Mouse (Mus musculus) retina, postnatal 1 day (tissue): Measurements from ENCODE around the gene Srsf9.
"Not testable (repeated sequence)": the region's sequence is repeated elsewhere in the genome, so short reads cannot be mapped to it uniquely, and the experiment has no call there.

ENCODE experiments used
- DNase-seq: peaks from one replicate; pipeline ENCODE4 v3.0.0-alpha.2; 2012

The Srsf9 gene

DNA sequence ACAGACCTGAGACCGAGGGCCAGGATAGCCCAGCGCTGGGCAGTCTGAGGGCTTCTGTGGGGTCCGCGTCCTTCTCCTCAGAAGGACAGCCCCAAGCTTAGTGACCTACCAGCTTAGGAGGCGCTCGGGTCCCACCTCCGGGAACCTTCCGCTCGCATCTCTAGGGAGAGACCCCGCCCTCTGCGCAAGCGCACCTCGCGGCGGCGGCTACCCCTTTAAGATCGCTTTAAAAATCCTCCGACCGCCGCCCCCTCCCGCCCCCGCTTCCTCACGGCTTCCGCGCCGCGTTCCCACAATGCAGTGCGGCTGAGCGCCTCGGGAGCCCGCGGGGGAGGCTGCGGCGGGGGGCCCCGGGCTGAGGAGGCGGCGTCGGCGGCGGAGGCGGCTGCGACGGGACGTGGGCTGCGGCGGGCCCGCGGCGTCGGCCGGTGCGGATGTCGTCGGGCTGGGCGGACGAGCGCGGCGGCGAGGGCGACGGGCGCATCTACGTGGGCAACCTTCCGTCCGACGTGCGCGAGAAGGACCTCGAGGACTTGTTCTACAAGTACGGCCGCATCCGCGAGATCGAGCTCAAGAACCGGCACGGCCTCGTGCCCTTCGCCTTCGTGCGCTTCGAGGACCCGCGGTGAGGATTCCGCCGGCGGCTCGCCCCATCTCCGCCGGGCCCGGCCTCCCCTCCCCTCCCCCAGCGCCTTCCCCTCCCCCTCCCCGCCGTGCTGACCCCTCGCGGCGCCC lies at the start of gene Srsf9:
Srsf9 (plus strand) TSS at position 303 of the 735 bp plus-strand sequence.
- DNase-seq: peak; percentile 97

DNA sequence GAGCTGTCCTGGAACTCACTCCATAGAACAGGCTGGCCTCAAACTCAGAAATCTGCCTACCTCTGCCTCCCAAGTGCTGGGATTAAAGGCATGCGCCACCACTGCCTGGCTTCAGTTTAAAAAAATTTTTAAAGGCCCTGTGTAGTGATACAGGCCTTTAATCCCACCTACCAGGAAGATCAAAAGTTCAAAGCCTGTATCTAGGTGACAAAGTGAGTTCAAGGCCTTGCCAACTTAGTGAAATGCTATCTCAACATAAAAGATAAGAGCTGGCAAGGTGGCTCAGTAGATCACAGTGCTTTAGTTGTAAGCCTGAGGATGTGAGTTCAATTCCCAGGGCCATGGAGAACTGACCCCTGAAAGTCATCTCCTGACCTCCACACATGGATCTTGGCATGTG lies 48.9 kb upstream of the Srsf9 start:
- DNase-seq: no peak

DNA sequence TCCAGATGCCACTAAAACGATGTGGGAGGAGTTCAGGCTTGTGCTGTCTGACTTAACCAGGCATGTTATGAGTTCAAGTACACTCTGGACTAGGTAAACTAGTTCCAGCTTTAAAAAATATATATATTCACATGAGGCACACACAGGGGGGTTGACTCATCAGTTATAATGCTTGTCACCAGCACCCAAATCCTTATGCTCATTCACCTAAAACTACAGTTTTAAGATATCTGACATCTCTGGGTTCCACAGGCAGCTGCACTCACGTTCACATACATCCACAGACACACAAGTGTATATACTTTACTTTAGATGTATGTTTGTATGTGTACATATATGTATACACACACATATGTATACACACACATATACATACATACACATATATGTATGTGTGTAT lies 48.2 kb upstream of the Srsf9 start:
- DNase-seq: no peak

DNA sequence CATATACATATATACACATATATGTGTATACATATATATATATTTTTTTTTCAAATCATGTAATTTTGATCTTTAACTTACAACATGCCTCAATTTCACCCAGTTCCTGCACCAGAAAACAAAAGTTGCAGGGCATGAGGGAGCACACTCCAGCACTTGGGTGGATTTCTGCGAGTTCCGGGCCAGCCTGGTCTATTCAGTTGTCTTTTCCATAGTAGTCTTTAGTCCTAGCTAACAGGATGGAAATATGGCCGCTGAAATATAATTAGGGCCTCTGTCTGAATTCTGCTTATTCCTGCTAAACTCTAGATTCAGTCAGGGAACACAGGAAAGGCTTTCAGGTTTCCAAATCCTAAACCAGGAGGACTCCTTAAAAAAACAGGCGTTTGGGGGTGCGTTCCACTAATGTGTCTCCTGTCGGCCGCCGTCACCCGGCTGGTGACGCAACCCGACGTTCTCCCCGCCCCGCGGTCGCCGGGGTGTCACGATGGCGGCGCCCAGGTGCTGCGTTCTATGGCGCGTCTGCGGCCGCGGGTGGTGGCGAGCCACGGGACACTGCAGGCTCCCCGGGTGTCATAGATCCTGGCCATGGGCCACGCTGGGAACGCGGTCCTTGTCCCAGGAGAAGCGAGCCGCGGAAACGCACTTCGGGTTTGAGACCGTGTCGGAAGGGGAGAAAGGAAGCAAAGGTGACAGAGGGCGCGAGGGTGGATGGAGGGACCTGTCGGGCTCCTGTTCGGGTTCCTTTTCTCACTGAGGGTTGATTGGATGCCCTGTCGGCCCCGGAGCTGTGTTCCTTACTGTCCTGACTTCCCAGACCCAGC lies 47.5 kb upstream of the Srsf9 start, which contains the start of gene Coq5:
Coq5 (plus strand) TSS at position 441 of the 824 bp plus-strand sequence.
- DNase-seq: peak; percentile 89

DNA sequence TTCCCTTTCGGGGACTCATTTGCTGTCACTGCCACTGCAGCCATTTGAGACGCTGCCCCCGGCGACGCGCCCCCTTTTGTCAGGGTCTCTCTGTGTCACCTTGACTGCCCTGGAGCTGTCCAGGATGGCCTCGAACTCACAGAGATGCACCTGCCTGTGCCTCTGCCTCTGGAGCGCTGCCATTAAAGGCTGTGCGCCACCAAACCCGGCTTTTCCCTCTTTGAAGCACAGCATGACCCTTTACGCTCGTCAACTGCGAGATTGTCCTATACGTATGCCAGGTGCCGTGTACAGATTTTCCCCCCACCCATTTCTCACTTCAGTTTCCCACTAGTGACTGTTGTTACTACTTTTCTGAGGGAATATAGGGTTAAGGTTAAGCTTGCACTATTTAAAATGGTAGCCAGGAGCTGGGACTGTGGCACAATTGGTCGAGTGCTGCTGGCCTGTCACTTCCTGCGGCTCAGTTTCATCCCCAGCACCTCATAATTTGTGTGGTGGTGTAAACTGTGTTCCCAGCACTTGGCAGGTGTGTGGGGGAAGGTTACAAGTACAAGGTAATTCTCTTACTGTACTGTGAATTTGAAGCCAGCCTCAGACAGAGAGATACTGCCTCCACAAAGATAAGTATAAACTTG lies 46.8 kb upstream of the Srsf9 start:
- peak; percentile 39 for DNase-seq

DNA sequence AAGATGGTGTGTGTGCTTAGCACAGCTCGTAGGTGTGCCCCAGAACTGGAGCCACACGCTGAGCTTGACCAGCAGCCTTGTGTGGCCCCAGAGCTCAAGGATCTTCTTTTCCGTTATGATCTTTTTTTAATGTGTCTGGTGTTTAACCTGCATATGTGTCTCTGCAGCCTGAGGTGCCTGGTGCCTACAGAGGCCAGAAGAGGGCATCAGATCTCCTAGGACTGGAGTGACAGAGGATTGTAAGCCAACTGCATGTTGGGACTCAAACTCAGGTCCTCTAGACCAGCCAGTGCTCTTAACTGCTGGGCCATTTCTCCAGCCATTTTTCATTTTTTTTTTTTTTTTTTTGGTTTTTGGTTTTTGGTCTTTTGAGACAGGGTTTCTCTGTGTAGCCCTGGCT lies 42.2 kb upstream of the Srsf9 start:
- DNase-seq: no peak

DNA sequence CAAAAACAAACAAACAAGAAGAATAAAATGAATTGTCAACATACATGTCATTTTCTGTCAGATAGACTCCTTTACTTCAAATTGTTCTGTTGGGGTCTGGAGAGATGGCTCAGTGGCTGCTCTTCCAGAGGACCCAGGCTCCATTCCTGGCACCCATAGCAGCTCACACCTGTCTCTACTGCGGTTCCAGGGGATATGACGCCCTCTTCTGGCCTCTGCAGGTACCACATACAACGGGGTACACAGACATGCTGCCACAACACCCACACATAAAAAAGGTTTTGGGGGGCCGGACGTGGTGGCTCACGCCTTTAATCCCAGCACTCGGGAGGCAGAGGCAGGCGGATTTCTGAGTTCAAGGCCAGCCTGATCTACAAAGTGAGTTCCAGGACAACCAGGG lies 32.8 kb upstream of the Srsf9 start:
- no peak for DNase-seq

DNA sequence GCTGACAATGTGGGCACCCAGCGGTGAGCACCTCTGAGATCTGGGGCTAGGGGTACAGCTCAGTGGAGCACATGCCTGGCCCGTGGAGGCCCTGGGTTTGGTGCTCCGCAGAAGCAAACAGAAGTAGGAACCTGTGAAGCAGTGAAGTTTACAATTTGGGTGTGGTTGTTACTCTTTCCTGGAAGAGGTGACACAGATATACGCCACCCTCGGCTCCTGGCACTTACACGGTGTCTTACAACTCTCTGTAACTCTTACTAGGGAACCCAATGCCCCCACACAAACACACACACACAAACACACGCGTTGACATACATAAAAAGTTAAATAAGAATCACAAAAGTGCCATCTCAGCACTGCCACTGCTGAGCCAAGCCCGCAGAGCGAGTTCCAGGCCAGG lies 30.6 kb upstream of the Srsf9 start:
- DNase-seq: no peak

DNA sequence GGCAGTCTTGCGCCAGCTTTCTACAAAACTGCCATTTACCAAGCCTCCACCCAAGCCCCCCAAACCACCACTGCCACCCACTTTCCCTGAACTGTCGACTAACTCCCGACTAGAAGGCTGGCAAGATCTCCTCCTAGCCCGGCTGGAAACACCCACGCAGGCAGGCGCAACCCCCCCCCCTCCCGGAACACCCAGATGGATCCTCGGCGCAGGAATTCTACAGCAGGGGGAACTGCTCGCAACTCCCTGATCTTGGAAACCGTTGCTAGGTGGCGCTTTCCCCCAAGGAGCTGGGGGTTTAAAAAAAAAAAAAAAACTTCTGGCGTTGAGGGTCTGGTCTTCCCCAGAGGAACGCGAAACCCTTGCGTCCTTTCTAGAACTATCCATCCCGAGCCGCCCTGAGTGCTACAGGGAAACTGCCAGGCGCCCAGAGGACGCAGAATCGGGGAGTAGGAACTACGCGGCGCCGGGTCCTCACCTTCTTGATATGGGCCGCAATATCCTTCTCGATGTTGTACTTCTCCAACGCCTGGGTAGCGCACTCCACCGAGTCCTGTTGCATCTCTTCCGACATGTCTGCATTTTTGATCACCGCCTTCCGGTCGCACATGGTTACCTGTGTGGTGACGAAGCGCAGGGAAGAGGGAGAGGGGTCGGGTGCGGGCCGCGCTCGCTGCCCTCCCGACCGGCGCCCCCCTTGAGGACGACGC lies 26.8 kb upstream of the Srsf9 start:
- peak; percentile 87 for DNase-seq

DNA sequence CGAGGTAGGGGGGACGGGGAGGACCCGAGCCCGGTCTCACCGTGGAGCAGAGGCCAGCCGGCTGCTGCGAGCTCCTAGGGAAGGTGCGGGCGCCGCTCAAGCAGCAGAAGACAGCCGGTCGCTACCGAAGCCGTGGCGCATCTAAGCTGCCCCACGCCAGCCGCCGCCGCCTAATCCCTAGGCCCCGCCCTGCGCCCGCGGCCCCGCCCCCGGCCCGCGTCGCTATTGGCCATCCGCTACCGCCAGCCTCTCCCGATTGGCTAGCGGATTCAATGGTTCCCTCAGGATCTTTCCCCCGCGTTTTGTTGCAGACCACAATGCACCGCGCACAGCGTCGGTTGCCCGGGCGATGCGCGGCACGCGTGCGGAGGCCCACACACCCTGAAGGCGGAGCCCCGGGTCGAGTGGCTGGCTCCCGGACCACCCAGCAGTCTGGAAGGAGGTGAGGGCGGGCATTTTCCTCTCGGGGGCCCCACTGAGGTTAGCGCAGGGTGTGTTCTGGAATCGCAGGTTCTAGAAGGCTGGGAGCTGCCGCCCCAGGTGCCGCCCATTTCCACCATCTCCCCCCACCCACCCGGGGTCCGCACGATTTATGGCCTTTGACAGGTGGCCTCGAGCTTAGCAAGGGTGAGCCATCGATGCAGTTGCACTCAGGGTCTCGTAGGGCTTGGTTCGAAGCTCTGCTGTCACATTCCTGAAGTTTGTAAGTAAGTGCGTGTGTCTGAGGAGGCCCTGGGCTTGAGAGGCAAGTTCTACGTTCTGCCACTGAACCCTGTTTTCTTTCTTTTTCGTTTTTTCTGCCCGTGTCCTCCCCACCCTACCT lies 26.0 kb upstream of the Srsf9 start, which contains the start of gene Dynll1:
Dynll1 (minus strand) TSS at position 208 of the 823 bp plus-strand sequence.
- DNase-seq: peak; percentile 99

DNA sequence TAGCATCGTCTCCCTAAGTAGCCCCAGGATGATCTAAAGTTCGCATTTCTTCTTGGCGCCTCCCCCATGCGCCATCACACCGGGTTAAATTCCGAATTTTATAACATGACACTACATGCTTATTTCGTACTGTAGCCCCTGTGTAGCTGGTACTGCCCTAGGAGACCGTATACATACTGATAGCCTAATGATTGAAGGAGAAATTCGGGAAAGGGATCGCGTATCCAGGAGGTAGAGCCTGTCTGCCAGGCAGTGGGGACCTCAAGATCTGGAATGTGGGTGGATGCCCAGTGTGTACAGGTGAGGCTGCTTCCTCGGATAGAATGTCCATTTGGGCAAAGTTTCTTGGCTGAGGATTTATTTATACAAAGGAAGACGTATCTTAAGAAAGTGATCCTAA lies 25.4 kb upstream of the Srsf9 start:
- no peak for DNase-seq

DNA sequence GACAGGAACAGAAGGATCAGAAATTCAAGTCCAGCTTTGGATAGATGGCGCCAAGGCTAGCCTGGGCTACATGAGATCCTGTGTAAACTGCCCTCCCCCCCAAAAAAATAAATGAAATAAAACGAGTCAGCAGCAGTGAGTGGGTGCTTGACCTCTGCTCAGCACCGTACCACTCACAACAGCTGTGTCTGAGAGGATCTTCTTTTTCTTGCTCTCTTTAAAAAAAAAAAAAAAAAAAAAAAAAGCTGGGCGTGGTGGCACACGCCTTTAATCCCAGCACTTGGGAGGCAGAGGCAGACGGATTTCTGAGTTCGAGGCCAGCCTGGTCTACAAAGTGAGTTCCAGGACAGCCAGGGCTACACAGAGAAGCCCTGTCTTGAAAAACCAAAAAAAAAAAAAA lies 24.8 kb upstream of the Srsf9 start:
- DNase-seq: not testable (repeated sequence)

DNA sequence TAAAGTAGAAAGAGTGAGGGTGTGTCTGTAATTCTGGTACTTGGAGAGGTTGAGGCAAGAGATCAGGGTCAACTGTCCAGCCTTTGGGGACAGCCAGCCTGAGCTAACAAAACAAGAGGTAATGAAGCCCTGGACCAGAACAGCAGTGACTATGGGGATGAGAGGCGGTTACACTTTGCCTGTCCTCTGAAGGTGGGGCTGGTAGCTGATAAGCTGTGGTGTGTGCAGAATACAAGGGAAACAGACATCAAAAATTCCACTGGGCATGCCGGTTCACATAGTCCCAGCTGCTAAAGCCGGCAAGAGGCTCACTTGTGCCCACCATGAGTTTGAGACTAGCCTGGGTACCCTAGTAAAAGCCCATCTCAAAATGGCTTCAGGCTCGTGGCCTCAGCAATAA lies 14.6 kb upstream of the Srsf9 start:
- DNase-seq: no peak

DNA sequence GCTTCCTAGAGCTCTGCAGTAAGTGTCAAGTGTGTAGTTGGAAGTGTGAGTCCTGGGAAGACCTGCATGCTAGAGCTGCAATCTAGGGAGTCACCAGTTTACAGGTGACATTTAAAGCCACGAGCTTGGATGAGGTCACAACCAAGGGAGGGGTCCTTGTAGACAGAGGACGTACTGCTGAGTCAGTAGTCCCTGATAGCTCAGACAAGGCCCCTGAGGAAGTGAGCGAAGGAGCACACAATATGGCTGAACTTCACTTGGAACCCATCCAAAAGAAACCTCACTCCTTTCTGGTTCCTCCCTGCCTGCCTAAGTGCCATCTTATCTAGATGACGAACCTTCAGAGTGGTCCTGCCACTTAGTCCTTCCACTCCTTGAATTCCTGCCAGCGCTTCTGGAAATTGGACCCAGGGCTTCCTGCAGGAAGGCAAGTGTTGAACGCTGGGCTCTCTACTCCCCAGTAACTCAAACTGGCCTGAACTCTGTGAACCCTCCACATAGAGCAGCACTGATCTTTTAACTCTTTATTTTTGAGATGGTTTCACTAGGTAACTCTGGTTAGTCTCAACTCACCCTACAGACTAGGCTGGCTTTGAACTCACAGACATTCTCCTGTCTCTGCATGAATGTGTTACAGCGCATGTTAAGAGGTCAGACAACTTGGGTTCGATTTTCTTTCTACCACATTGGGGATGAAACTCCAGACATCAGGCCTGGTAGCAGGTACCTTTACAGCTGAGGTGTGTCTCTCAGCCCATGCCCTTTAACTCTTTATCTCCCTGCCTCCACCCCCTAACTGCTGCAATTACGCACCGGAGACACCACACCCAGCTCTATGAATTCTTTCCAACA lies 13.9 kb upstream of the Srsf9 start:
- no peak for DNase-seq

DNA sequence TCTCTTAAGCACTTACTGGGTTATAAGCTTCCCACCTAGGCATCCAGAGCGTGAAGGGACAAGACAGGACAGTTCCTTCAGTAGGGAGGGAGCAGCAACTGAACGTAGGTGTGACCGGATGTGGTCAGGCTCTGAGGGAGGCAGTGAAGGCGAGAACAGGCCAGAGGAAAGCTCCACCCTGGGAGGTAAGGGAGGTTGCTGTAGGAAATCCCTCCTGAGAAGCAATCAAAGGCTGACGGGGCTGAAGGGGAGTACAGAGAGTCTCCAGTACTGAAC lies 13.4 kb upstream of the Srsf9 start:
- DNase-seq: no peak

DNA sequence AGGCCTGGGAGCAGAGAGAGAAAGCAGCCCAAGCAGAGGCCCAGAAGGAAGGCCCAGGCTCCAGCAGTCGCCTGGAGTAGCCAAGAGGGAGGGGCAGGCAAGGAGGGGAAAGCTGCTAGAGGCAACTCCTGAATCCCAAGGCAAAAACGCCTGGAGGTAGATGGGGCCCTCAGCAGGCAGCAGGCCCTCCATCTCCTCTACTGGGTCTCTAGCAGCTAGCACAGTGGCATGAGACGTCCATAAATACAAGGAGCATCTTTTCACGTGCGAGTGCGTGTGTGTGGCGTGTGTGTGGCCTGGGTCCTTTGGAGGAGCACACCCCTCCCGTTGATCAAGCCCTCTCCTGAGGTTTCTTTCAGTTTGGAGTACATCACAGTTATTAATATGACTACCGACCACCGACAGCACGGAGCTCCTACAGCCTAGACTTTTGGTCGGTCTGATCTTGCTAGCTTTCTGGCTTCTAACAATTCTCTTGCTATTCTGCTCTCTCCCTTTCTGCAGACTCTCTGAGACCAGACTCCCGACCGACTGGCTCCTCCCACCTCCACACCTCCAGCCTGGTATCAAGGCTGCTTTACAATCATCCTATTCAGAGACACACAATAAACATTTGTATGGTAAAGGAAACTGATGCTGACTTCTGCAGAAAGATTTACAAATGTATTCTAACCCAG lies 9.9 kb upstream of the Srsf9 start:
- peak; percentile 29 for DNase-seq

DNA sequence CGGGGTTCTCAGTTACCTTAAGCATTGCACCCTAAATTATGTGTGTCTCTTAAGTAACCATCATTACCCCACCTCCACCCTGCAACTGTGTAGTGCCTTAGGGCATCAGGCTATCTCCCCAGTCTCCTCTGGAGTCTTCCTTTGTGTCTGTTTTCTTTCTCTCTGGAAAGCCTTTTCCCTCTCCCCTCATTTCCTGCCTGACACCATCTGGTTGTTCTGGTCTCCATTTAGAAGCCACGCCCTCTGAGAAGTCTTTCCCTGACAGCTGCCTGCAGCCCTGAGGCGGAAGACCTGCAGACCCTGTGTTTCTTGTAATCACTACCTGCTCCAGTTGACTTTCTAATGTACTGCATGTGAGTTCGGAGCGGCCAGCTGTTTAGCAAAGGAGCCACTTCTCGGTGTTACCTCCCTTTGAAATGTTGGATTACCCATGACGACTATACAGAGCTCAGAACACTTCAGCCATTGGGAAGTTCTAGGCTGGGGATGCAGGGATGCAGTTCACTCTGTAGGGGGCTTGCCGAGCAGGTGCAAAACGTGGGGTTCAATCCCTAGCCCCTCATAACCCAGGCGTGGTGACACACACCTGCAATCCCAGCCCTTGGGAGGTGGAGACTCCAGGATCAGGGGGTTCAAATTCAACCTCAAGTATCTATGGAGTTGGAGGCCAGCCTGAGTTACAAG lies 9.2 kb upstream of the Srsf9 start:
- peak; percentile 74 for DNase-seq

DNA sequence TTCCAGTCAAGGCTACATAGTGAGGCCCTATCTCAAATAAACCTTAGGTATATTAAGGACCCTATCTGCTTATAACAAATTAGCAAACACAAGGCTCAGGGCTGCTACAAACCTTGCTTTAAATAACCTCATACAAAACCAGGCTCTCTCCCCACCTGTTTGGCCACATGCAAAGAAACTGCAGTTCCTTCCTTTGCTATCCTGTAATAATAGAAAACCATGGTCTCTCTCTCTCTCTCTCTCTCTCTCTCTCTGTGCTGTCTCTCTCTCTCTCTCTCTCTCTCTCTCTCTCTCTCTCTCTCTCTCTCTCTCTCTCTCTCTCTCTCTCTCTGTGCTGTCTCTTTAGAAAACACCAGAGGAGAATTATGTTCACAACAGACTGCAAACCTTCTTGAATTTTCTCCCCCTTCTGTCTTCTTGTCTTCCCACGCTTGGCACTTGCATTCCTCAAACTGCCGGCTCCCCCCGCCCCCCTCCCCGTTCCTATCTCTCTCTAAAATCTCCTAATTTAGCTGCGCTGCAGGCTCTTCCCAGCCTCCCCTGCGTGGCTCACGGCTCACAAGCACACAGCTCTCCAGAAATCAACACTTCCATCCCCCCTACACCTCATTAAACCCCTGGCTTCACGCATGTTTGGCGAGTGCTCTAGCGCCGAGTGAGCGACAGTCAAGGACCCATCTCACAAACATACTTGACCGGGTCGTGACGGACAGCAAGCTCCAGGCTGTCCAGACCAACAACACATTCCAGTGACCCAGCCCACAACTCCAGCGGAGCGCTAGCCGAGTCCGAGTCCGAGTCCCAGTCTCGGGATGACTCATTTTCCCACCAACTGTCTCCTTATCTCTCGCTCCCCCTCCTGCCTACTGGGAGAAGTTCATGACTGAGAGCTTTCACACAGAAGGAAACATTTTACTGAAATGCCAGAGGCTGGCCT lies 7.7 kb upstream of the Srsf9 start:
- peak; percentile 88 for DNase-seq

DNA sequence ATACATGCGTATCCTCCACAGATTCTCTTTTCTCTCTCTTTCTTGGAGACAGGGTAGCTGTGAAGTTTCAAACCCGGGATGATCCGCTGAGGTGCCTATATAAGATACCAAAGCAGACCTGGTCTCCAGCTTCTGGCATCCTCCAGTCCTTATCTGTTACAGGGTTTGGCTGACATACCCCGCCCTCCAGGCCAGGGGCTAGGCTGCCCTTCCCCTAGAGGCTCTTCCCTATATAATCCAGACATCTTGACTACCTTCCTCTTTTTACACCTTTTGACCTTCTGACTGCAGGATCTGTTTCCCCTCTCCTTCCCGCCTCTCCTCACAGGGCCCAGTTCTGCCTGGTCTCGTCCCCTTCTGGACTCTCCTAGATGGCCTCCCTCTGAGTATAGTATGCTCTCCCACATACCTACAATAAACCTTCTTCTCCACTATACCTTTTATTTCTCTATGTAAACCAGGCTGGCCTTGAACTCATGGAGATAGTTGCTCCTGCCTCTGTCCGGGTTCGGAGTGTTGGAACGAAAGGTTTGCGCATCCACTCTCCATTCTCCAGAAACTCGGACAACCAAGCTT lies 633 bp upstream of the Srsf9 start:
- DNase-seq: no peak
